Mouse (Mus musculus) adrenal gland, adult (tissue): ENCODE results near the gene Syde2.

ENCODE experiments used
- DNase-seq, 2 experiments: peaks; one replicate each; pipeline ENCODE4 v3.0.0; 2022 to 2023; ENCODE audit warnings: low spot score in 1 of 2; ENCODE audit not compliant: inconsistent age in 2 of 2

Syde2 gene

DNA sequence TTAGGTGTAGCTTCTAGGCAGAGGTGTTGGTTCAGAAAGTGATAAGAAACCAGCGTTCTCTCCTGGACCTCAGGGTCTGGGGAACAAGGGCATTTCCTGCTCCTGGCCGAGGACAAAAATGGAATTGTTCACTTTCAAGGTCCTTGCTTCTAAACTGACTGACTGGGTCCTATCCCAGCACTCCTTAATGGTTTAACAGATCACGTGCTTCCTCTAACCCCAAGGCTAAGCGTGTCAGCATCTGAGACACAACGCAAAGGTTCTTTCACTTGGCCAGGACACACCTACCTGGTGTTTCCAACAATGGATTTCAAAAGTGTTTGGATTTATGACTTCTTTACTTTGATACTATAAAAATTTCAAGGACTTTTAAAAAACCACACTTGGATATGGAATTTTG lies 62.3 kb downstream of the Syde2 start:
- DNase-seq = no peak

DNA sequence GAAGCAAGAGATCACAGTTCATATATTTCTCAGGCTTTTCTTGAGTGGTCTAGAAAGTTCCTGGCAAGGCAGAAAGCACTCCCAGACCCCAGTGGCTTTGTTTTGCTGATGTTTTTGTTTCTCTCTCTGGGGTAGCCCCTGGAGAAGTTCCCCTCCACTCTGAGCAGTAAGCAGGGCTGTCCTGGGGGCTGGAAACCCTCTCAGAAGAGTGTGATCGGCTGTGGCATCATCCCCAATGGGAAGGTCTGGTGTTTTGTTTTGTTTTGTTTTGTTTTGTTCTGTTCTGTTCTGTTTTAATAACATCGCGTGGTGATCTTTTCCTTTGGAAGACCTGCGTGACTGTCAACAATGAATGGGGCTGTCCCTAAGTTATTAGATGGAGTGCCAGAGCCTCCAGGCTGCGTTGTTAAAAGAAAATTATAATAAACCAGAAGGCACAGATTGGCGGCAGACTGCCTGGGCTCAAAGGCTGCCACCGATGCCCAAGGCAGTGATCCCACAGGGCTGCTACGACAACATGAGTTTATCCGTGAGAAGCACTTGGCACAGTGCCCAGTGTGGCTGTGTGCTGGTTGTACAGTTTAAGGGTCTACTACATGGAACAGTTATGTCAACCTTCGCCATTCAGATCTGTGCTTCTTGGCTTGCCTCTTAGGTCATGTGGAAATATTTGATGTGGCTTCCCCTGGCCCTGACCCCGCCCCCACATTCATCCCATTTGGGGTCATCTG lies 63.8 kb downstream of the Syde2 start:
- peak in 1 of 2 experiments; percentile 41 for DNase-seq

DNA sequence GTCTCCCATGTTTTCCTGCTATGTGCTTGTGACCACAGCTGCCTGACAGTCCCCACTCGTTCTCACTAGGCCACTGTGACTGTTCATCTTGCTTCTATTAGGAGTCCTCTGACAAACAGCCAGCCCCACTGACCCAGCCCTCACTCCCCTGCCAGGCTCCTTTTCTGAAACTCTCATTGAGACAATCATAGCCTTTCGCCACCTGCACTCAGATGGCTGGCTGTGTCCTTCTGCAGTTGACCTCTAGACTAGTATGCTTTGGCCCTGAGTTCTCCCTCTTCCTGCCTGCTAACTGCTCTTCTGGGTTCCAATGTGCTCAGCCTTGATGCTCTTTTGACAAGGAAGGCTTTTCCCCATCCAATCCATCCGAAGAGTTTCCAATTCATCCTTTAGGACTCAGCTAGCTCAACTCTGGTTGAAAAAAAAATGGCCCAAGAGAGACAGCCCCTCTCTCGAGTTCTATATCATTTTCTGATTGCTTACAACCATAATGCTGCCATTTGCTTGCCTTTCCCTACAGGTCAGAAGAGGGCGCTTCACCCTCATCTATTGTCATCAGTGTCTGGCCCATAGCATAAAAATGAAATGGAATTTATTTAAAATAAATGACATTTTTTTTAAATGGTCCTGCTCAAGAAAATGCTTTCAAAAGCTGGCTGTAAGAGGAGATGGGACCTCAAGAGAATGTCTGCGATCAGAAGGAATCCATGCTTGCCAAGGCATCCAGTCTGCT lies 65.6 kb downstream of the Syde2 start:
- DNase-seq = no peak

DNA sequence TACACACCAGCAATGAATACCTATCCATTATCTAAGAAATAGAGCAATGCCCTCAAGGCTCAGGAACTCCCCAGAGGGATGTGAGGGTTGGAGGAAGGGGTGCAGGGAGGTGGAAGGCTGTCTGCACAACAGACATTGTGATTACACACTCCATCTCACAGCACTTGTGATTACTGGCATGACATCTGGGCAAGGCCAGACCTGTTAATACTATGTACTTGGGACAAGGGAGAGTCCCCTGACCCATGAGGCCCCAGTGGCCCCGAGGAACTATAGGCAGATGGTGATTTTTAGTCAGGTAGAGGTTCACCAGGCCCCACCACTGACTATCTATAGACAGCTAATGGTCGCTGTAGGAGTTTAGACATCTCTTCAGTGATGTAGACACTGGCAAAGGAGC lies 66.2 kb downstream of the Syde2 start:
- DNase-seq = no peak

DNA sequence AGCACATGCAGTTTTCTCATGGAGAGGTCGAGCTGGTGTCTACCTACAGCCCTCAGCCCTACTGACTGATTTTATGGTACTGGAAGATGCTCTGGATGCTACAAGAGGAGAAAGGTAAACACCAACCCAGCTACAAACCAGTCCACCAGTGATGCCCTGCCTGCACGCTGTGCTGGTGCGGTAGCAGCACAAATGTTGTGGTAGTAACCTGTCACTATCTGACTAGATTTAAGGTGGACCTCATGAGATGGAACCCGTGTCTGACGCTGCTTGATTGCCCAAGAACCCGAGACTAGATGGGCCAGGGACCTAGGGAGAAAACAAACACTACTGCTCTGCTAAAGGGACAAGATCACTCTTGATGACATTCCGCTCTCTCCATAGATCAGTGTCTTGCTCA lies 69.5 kb downstream of the Syde2 start:
- no peak for DNase-seq

DNA sequence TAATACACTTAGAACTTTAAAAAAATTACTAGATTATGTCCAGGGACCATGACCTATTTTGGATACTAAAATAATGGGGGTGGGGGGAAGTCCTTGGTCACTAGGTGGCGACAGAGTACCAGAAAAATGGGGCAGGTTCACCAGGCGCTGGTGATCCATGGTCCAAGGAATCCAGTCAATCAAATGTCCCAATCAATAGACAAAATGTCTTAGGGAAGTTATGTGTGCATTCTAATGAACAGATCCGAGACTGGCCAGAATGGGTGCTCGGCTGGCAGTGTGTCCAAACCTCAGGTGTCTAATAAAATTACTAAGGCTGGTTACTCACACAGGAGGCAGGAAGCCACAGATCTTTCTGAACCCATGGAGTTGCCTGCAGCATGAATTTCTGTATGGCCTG lies 70.6 kb downstream of the Syde2 start:
- peak; percentile 33 to 86 for DNase-seq

DNA sequence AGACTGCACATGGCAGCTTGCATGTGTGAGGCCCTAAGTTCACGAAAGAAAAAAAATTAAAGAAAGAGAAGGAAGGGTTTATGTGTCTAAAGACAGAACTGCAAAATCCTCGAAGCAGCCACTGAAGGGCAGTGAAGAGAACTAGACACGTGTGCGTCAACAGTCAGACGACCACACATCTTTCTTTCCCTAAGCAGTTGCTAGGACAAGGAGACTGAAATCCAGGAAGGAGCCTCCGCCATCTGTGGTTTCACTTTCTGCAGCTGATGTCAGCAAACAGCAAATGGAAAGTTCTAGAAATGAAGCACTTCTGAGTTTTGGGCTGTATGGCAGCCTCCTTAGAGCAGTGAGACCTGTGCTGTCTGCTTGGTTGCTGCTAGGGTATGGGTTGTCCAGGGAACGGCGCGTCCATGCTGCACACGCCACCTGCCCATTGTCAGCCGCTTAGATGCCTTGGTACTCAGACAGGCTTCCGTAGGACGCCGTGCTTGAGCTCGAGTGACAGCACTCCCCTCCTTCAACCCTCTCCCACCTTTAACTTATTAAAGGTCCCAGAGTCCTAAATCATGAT lies 71.8 kb downstream of the Syde2 start:
- no peak for DNase-seq

DNA sequence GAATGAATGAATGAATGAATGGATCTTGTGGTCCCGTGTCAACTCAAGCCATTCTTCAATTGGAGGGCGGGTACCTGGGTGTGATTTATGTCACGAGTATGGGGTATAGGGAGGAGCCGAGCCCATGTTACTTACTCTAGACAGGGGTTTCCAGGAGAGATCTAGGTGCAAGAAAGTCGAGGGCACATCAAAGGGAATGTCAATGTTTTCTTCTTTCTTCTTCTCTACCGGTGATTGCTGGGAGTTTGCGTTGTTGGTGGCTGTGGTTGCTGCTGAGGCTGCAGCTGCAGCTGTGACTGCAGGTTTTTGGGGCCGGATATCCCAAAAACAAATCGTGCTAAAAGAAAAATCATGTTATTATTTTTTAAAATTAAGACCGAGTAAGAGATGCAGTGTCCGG lies 75.5 kb downstream of the Syde2 start:
- no peak for DNase-seq

DNA sequence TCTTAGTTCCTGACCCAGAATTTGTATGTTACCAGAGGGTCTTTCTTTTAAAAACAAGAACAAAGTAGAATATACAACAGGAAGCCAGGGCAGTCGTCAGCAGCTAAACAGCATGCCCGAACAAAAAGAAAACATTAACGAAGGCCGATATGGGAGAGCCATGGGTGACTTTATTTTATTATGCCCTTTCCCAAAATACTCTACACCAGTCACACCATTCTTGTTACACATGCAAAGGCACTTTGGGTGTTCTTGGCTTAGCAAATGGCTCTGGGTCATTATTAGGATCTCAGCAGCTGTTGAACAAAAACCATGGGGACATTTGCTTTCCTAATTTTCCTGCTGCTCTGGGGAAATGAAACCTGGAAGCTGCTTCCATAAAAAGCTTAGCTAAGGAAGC lies 81.6 kb downstream of the Syde2 start:
- DNase-seq = no peak
